Mouse (Mus musculus) neural tube, embryonic 11.5 days (tissue): ENCODE data around the gene Daglb. TPM values are rescaled to one million over a fixed set of nuclear protein-coding genes. Genes with fewer than 3 reads are reported as not detected.

ENCODE experiments used
- ATAC-seq: fragments of 200-750 bp; cut with Nextera tagmentation; 2 replicates; pipeline ENCODE4 v1.8.0; 2017; ENCODE audit warnings: moderate number of reproducible peaks, mild to moderate bottlenecking, moderate TSS enrichment, moderate library complexity; ENCODE audit not compliant: insufficient read depth, low FRiP score, low TSS enrichment
- DNase-seq: peaks from one replicate; pipeline ENCODE4 v3.0.0-alpha.2; 2015; ENCODE audit warnings: low spot score
- H3K27ac ChIP-seq: fragments of 300-500 bp; sonication (generic); 2 replicates; pipeline ENCODE4 v1.5.1; 2014; ENCODE audit warnings: low read depth, mild to moderate bottlenecking, low read length
- H3K27me3 ChIP-seq: fragments of 300-500 bp; sonication (generic); 2 replicates; pipeline ENCODE4 v1.6.1; 2014; ENCODE audit warnings: mild to moderate bottlenecking, low read length, mixed read lengths; ENCODE audit not compliant: control insufficient read depth, insufficient read depth
- H3K36me3 ChIP-seq: fragments of 300-500 bp; sonication (generic); 2 replicates; pipeline ENCODE4 v1.6.1; 2014; ENCODE audit warnings: mild to moderate bottlenecking, low read length, moderate library complexity, mixed read lengths; ENCODE audit not compliant: control insufficient read depth, insufficient read depth
- H3K4me1 ChIP-seq: fragments of 300-500 bp; sonication (generic); 2 replicates; pipeline ENCODE4 v1.6.1; 2014; ENCODE audit warnings: low read length, mixed read lengths; ENCODE audit not compliant: control insufficient read depth, insufficient read depth
- H3K4me2 ChIP-seq: fragments of 300-500 bp; sonication (generic); 2 replicates; pipeline ENCODE4 v1.6.1; 2014; ENCODE audit warnings: low read depth, mild to moderate bottlenecking, moderate library complexity
- H3K4me3 ChIP-seq: fragments of 300-500 bp; sonication (generic); 2 replicates; pipeline ENCODE4 v1.5.1; 2014; ENCODE audit warnings: low read depth, low read length
- H3K9ac ChIP-seq: fragments of 300-500 bp; sonication (generic); 2 replicates; pipeline ENCODE4 v1.6.1; 2014; ENCODE audit warnings: mild to moderate bottlenecking, low read length
- H3K9me3 ChIP-seq: fragments of 300-500 bp; sonication (generic); 2 replicates; pipeline ENCODE4 v1.6.1; 2016; ENCODE audit warnings: low read length; ENCODE audit not compliant: control insufficient read depth
- WGBS: fragments of 180-500 bp; shearing (Covaris S2); extraction: QIAGEN DNeasy Blood & Tissue Kit; methylation state at CpG from one replicate; pipeline ENCODE4 v1.1.7; 2014; 5-methylcytosine and 5-hydroxymethylcytosine counted together
- polyA plus RNA-seq: library from polyadenylated mRNA; unstranded; fragments of >200 nt; fragmentation: Nextera tagmentation; extraction: Ambion mirVana; gene quantifications from 2 replicates; pipeline ENCODE4 v1.2.1, GENCODE M21; 2014

Daglb gene
- polyA plus RNA-seq, 1 experiment from 2014 or later, result 12.8 TPM

DNA sequence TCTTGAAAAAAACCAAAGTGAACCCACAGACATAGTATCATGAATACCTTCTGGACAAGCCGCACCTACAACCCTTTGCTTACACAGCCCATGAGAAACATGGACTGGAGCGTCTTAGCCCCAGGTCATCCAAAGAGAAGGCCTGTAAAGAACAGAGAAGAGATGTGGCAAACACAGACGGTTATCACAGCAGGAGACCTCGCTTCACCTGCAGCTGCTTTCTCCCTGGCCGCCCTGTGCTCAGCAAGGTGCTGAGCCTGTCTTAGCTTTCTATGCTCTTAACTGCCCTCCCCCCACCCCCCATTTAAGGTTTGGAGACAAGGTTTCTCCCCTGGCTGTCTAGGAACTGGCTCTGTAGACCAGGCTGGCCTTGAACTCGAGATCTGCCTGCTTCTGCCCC is 90.8 kb downstream of the Daglb start:
- Histone ChIP-seq H3K4me1 (no peaks in the 10 kb centered on the region; the same call in 1 of the 2 replicates), H3K36me3 (no peaks in the 10 kb centered on the region; the same call in 1 of the 2 replicates), H3K27me3 (no peaks in the 10 kb centered on the region), H3K4me3 (no peak overlapping the region), H3K9me3 (no peaks in the 10 kb centered on the region), H3K9ac (no peak overlapping the region), H3K4me2 (no peak overlapping the region), H3K27ac (no peak overlapping the region)
- no peak for ATAC-seq
- DNase-seq, result no peak
- WGBS, result 77% methylated on average over 6 of the region's 6 CpGs

Other genes starting within 250 kb of the Daglb start
- not detected in 2 replicates for gene Spdye4a, start 237.7 kb upstream of the Daglb start, polyA plus RNA-seq
- gene Zfp12, start 229.4 kb upstream of the Daglb start, polyA plus RNA-seq, result 25.5 and 27.6 TPM in 2 replicates
- 4.1 and 4.8 TPM in 2 replicates for gene Zfp316, start 194.6 kb upstream of the Daglb start, polyA plus RNA-seq
- not detected in 2 replicates for gene Zfp853, start 171.0 kb upstream of the Daglb start, polyA plus RNA-seq
- 56.5 and 57.3 TPM in 2 replicates for gene E130309D02Rik, start 149.2 kb upstream of the Daglb start, polyA plus RNA-seq
- gene Zdhhc4, start 135.3 kb upstream of the Daglb start, polyA plus RNA-seq, result 69.3 and 73.3 TPM in 2 replicates
- 0.14 TPM in 1 of 2 replicates, not detected in the other for gene Grid2ip, start 107.2 kb upstream of the Daglb start, polyA plus RNA-seq
- 186 and 199 TPM in 2 replicates for gene Kdelr2, start 60.7 kb upstream of the Daglb start, polyA plus RNA-seq
- gene Rac1, start 63.5 kb downstream of the Daglb start, polyA plus RNA-seq, result 519 and 552 TPM in 2 replicates
- gene Cyth3, start 157.9 kb downstream of the Daglb start, polyA plus RNA-seq, result 40.0 and 42.2 TPM in 2 replicates